Comparison of ENCODE assay signal across 8 mouse cellular contexts in the genomic region with DNA sequence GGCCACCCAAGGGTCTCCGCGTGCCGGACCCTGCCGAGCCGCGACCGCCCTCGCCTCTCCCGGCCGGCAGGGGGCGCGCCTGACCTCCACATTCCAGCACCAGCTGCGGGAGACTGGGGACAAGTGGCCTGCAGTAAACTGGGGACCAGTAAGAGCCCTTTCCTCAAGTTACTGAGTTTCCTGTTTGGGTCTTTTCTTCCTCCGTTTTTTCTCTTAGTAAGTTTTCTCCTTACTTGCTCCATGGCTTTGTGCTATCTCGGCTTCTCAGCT. TPM values are rescaled to one million over a fixed set of nuclear protein-coding genes. Genes with fewer than 3 reads are reported as not detected.
DNase-seq lines count a peak whose midpoint lies in the region; ATAC-seq and TF ChIP-seq lines count a peak whose summit lies in the region.

No protein-coding gene starts in this region.

- TF ChIP-seq RAD21 in MEL (IDR thresholded peaks at IDR 0.05; ENCODE audit: low read depth, low read length) = peak; percentile 66

- peak overlapping the region; percentile 92 for H3K9ac ChIP-seq in MEL (ENCODE audit: control insufficient read depth, low read depth, low read length, poor library complexity, severe bottlenecking)
- H3K9ac ChIP-seq in forebrain, postnatal 0 days = peak overlapping the region; percentile 98
- peak overlapping the region; percentile 59 for H3K9ac ChIP-seq in lung, postnatal 0 days (replicated peaks; ENCODE audit: low read depth)

- no peak; a peak in 1 of 4 replicates for TF ChIP-seq POLR2A in MEL (IDR thresholded peaks at IDR 0.05; ENCODE audit: control insufficient read depth in 1 of 2, insufficient read depth in 1 of 2, low read depth in 1 of 2, low read length in 2 of 2, poor library complexity in 1 of 2)

- peak overlapping the region; percentile 86 to 90 for H3K4me3 ChIP-seq in MEL (ENCODE audit: control insufficient read depth in 1 of 2, insufficient read depth in 1 of 2, low read depth in 2 of 2, low read length in 2 of 2)
- peak overlapping the region; percentile 85 for H3K4me3 ChIP-seq in forebrain, postnatal 0 days (ENCODE audit: low read depth, low read length)
- peak overlapping the region; percentile 72 for H3K4me3 ChIP-seq in lung, postnatal 0 days (ENCODE audit: low read depth, low read length)

- WGBS in forebrain, postnatal 0 days = 7% methylated on average over 15 of the region's 15 CpGs
- under 1% methylated on average over 15 of the region's 15 CpGs for WGBS in lung, postnatal 0 days

- peak; percentile 87 for DNase-seq in MEL (ENCODE audit: low read depth, low spot score)
- peak; percentile 80 to 92 for DNase-seq in cerebellum, adult 18-20 months
- DNase-seq in forebrain, postnatal 0 days = peak; percentile 89
- peak; percentile 84 for DNase-seq in layer of hippocampus, adult 9-11 months
- DNase-seq in lung, postnatal 0 days (ENCODE audit: low spot score) = peak; percentile 90
- DNase-seq in ovary, postnatal 36 days (ENCODE audit: low spot score) = peak; percentile 88
- DNase-seq in thymus, postnatal 25 days = peak; percentile 84

- peaks cover 0 to 5% of the 10 kb centered on the region in 2 experiments; a peak in 2 of 4 replicates for H3K4me1 ChIP-seq in MEL (ENCODE audit: control insufficient read depth in 1 of 2, insufficient read depth in 2 of 2, low read length in 2 of 2)
- peaks cover 11% of the 10 kb centered on the region; the same call in 1 of the 2 replicates for H3K4me1 ChIP-seq in forebrain, postnatal 0 days (ENCODE audit: insufficient read depth)
- peaks cover 5% of the 10 kb centered on the region; the same call in 1 of the 2 replicates for H3K4me1 ChIP-seq in lung, postnatal 0 days (ENCODE audit: insufficient read depth, low read depth, low read length)

- H3K9me3 ChIP-seq in MEL (replicated peaks; ENCODE audit: insufficient read depth, low read length) = no peaks in the 10 kb centered on the region
- H3K9me3 ChIP-seq in forebrain, postnatal 0 days (ENCODE audit: low read length) = no peaks in the 10 kb centered on the region
- H3K9me3 ChIP-seq in lung, postnatal 0 days (ENCODE audit: low read length) = no peaks in the 10 kb centered on the region

- H3K79me2 ChIP-seq in MEL (ENCODE audit: control insufficient read depth, insufficient read depth, low read length, poor library complexity) = peaks cover 4% of the 10 kb centered on the region; the same call in 1 of the 2 replicates

- TF ChIP-seq EP300 in MEL (IDR thresholded peaks at IDR 0.05; ENCODE audit: low read depth in 1 of 2, low read length in 2 of 2) = no peak
- no peak for TF ChIP-seq EP300 in lung, postnatal 0 days (IDR thresholded peaks at IDR 0.05)

- H3K27ac ChIP-seq in MEL (ENCODE audit: control insufficient read depth, low read depth, low read length) = peak overlapping the region; percentile 76
- H3K27ac ChIP-seq in forebrain, postnatal 0 days (ENCODE audit: low read depth, low read length) = peak overlapping the region; percentile 97
- peak overlapping the region; percentile 93 for H3K27ac ChIP-seq in lung, postnatal 0 days (ENCODE audit: low read length)

- H3K36me3 ChIP-seq in MEL (ENCODE audit: control insufficient read depth in 1 of 2, insufficient read depth in 2 of 2, low read length in 2 of 2) = peaks cover 0 to 7% of the 10 kb centered on the region in 2 experiments; a peak in 1 of 4 replicates
- H3K36me3 ChIP-seq in forebrain, postnatal 0 days (ENCODE audit: insufficient read depth) = no peaks in the 10 kb centered on the region; the same call in 1 of the 2 replicates
- 0 out of 2 replicates have a peak, but pooled peaks cover 3% of the 10 kb centered on the region for H3K36me3 ChIP-seq in lung, postnatal 0 days (ENCODE audit: insufficient read depth, low read length)

- no peaks in the 10 kb centered on the region for H3K27me3 ChIP-seq in MEL (ENCODE audit: control insufficient read depth in 1 of 2, insufficient read depth in 2 of 2, low read length in 2 of 2)
- no peaks in the 10 kb centered on the region for H3K27me3 ChIP-seq in forebrain, postnatal 0 days (ENCODE audit: insufficient read depth, low read length)
- no peaks in the 10 kb centered on the region for H3K27me3 ChIP-seq in lung, postnatal 0 days (replicated peaks; ENCODE audit: insufficient read depth, low read length)

- peak; percentile 79 for ATAC-seq in forebrain, postnatal 0 days
- ATAC-seq in hematopoietic stem cell, adult 5-6 weeks (replicated peaks in 1 of 2; ENCODE audit: insufficient read depth in 1 of 2, low FRiP score in 2 of 2, low TSS enrichment in 1 of 2, low read depth in 1 of 2, poor library complexity in 2 of 2, severe bottlenecking in 2 of 2) = peak; percentile 29 to 59
- ATAC-seq in lung, postnatal 0 days = peak; percentile 89

- peak; percentile 53 to 97 (median 83); a peak in 5 of 6 replicates for TF ChIP-seq CTCF in MEL (IDR thresholded peaks at IDR 0.05 in 2 of 3, conservative IDR thresholded peaks at IDR 0.05 in 1 of 3; ENCODE audit: control insufficient read depth in 1 of 3, insufficient read depth in 1 of 3, low read depth in 2 of 3, low read length in 3 of 3, poor library complexity in 1 of 3, severe bottlenecking in 1 of 3)
- TF ChIP-seq CTCF in forebrain, postnatal 0 days (IDR thresholded peaks at IDR 0.05; ENCODE audit: low read depth) = peak; percentile 96
- peak; percentile 96 for TF ChIP-seq CTCF in lung, postnatal 0 days (IDR thresholded peaks at IDR 0.05)

- H3K4me2 ChIP-seq in forebrain, postnatal 0 days (ENCODE audit: low read depth) = peak overlapping the region; percentile 81
- peak overlapping the region; percentile 81 for H3K4me2 ChIP-seq in lung, postnatal 0 days (replicated peaks; ENCODE audit: low read depth, low read length)

TF ChIP-seq in MEL, 35 proteins besides CTCF, POLR2A, EP300 and RAD21:
- TF ChIP-seq CHD2 (IDR thresholded peaks at IDR 0.05; ENCODE audit: low read length) (no peak), MEF2A (IDR thresholded peaks at IDR 0.05; ENCODE audit: extremely low read depth, insufficient replicate concordance, low read depth, low read length, poor library complexity, severe bottlenecking) (no peak), HCFC1 (IDR thresholded peaks at IDR 0.05; ENCODE audit: low read depth, low read length) (no peak), TCF12 (IDR thresholded peaks at IDR 0.05; ENCODE audit: low read depth, low read length) (no peak), MXI1 (IDR thresholded peaks at IDR 0.05; ENCODE audit: low read depth, low read length) (no peak; the same call in 1 of the 2 replicates), POLR2AphosphoS2 (IDR thresholded peaks at IDR 0.05; ENCODE audit: low read length) (no peak), ZKSCAN1 (IDR thresholded peaks at IDR 0.05; ENCODE audit: low read depth, low read length) (no peak), TAL1 (IDR thresholded peaks at IDR 0.05; ENCODE audit: low read length) (no peak), ELF1 (IDR thresholded peaks at IDR 0.05; ENCODE audit: low read depth, low read length) (no peak), POLR2AphosphoS5 (IDR thresholded peaks at IDR 0.05; ENCODE audit: borderline replicate concordance, low read depth, low read length) (no peak), ZNF384 (IDR thresholded peaks at IDR 0.05; ENCODE audit: low read depth, low read length) (no peak), BHLHE40 (IDR thresholded peaks at IDR 0.05; ENCODE audit: borderline replicate concordance, low read depth, low read length) (no peak), USF2 (IDR thresholded peaks at IDR 0.05; ENCODE audit: borderline replicate concordance in 1 of 2, insufficient read depth in 1 of 2, low read depth in 1 of 2, low read length in 2 of 2) (no peak), RCOR1 (IDR thresholded peaks at IDR 0.05; ENCODE audit: low read depth, low read length) (no peak), GABPA (IDR thresholded peaks at IDR 0.05; ENCODE audit: low read depth, low read length) (no peak), CHD1 (IDR thresholded peaks at IDR 0.05; ENCODE audit: low read depth, low read length) (no peak), KAT2A (conservative IDR thresholded peaks at IDR 0.05; ENCODE audit: low read depth, low read length) (no peak; the same call in 1 of the 2 replicates), GATA1 (IDR thresholded peaks at IDR 0.05; ENCODE audit: low read depth, low read length) (no peak), MYB (IDR thresholded peaks at IDR 0.05; ENCODE audit: low read depth, low read length) (no peak), SMC3 (IDR thresholded peaks at IDR 0.05; ENCODE audit: low read depth, low read length) (peak; percentile 70), ZC3H11A (IDR thresholded peaks at IDR 0.05; ENCODE audit: low read depth, low read length) (peak; percentile 57), MAFK (IDR thresholded peaks at IDR 0.05; ENCODE audit: borderline replicate concordance, low read depth, low read length) (no peak), MYC (IDR thresholded peaks at IDR 0.05; ENCODE audit: low read depth, low read length) (peak; percentile 88), ZMIZ1 (IDR thresholded peaks at IDR 0.05; ENCODE audit: low read depth, low read length) (no peak), NELFE (IDR thresholded peaks at IDR 0.05; ENCODE audit: low read depth, low read length) (no peak), SIN3A (IDR thresholded peaks at IDR 0.05; ENCODE audit: low read length) (no peak), MAZ (IDR thresholded peaks at IDR 0.05; ENCODE audit: low read depth, low read length) (no peak; the same call in 1 of the 2 replicates), ETS1 (IDR thresholded peaks at IDR 0.05; ENCODE audit: low read depth, low read length) (no peak), UBTF (IDR thresholded peaks at IDR 0.05; ENCODE audit: borderline replicate concordance, insufficient read depth, low read depth, low read length) (0 out of 2 replicates have a peak, but pooled peaks have one; percentile 21), E2F4 (IDR thresholded peaks at IDR 0.05; ENCODE audit: borderline replicate concordance, low read depth, low read length) (no peak), NRF1 (IDR thresholded peaks at IDR 0.05; ENCODE audit: insufficient read depth, low read depth, low read length, poor library complexity, severe bottlenecking) (no peak), TBP (IDR thresholded peaks at IDR 0.05; ENCODE audit: low read depth, low read length) (peak; percentile 42; the same call in 1 of the 2 replicates), USF1 (IDR thresholded peaks at IDR 0.05; ENCODE audit: low read depth, low read length) (no peak)
TF ChIP-seq in MEL: peak in this region for 5.

RNA-seq across cellular contexts. Expression of a gene that starts 0.6 kb away (rescaled TPM):
- total RNA-seq in MEL (2012; rRNA removed) = 7.4 and 7.5 TPM in 2 replicates
- polyA plus RNA-seq in MEL (2012; ENCODE audit: insufficient read depth in 1 of 2, insufficient read length in 2 of 2, low read depth in 1 of 2, low replicate concordance in 2 of 2, missing spikeins in 1 of 2) = 1 to 10 TPM in 1 of 2 experiments, not detected in 1; 8.5 TPM
- total RNA-seq in forebrain, postnatal 0 days (2014; rRNA removed) = 16.6 and 17.0 TPM in 2 replicates
- 8.1 and 11.8 TPM in 2 replicates for polyA plus RNA-seq in forebrain, postnatal 0 days (2015; fragmentation: Nextera tagmentation; extraction: Ambion mirVana)
- 14.5 and 16.8 TPM in 2 replicates for total RNA-seq in hematopoietic stem cell, adult 5-6 weeks (2017)
- polyA plus RNA-seq in lung, postnatal 0 days (2015; fragmentation: Nextera tagmentation; extraction: Ambion mirVana) = 11.6 and 13.0 TPM in 2 replicates

Comparison
In these comparisons a context has a peak if more than half of its experiments do, and no peak if none do; other contexts are left out.
1. Peak in every context shown above with its lines: DNase-seq, ATAC-seq, H3K4me3 ChIP-seq and H3K27ac ChIP-seq.